Mouse (Mus musculus) testis, adult 2 months (tissue): Measurements from ENCODE around the gene Thbs1.

ENCODE experiments used
- CTCF ChIP-seq: fragments of 200-500 bp; IDR thresholded peaks from 2 replicates; pipeline ENCODE4 v1.5.1; 2012; ENCODE audit warnings: low read depth, mild to moderate bottlenecking, inconsistent platforms, low read length, moderate library complexity; ENCODE audit not compliant: control insufficient read depth, insufficient read depth, insufficient replicate concordance
- POLR2A ChIP-seq: fragments of 200-500 bp; IDR thresholded peaks from 2 replicates; pipeline ENCODE4 v1.6.1; 2012; ENCODE audit warnings: low read depth, mild to moderate bottlenecking, inconsistent platforms, low read length, moderate library complexity; ENCODE audit not compliant: control insufficient read depth

DNA sequence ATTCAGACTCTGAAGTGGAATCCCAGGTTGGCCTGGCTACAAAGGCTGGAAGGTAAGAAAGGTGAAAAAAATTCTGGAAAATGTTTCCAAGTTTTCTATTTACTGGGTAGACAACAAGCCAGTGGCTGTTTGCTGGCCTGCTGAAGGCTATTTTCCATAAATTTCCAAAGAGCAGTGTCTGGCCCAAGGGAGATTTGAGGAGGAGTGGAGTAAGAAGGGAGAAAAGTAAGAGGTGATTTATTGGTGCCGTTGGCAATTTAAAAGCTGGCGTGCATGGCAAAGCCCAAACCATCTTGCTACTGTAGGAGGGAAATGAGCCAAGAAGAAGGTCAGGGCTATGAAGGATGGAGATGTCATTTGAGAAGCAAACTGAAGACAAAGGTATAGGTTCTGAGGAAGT is 26.0 kb upstream of the Thbs1 start:
- no peak for TF ChIP-seq POLR2A
- no peak for TF ChIP-seq CTCF
